Mouse (Mus musculus) testis, adult 2 months (tissue): ENCODE results near the gene Cfap299.

ENCODE experiments used
- CTCF ChIP-seq: fragments of 200-500 bp; IDR thresholded peaks from 2 replicates; pipeline ENCODE4 v1.5.1; 2012; ENCODE audit warnings: low read depth, mild to moderate bottlenecking, inconsistent platforms, low read length, moderate library complexity; ENCODE audit not compliant: control insufficient read depth, insufficient read depth, insufficient replicate concordance
- POLR2A ChIP-seq: fragments of 200-500 bp; IDR thresholded peaks from 2 replicates; pipeline ENCODE4 v1.6.1; 2012; ENCODE audit warnings: low read depth, mild to moderate bottlenecking, inconsistent platforms, low read length, moderate library complexity; ENCODE audit not compliant: control insufficient read depth

GRCm38 (mm10) chr5:98715392-98715791 is 386.3 kb downstream of the Cfap299 start:
- TF ChIP-seq CTCF (no peak), POLR2A (no peak)
